Mouse (Mus musculus) midbrain, embryonic 12.5 days (tissue): Measurements from ENCODE around the gene Cypt14. TPM values are rescaled to one million over a fixed set of nuclear protein-coding genes. Genes with fewer than 3 reads are reported as not detected.
"Not testable (repeated sequence)": the region's sequence is repeated elsewhere in the genome, so short reads cannot be mapped to it uniquely, and the experiment has no call there.

Experiments
- ATAC-seq: fragments of 200-750 bp; cut with Nextera tagmentation; 2 replicates; pipeline ENCODE4 v1.8.0; 2017; ENCODE audit warnings: low read depth, moderate TSS enrichment, moderate library complexity; ENCODE audit not compliant: low FRiP score
- H3K27ac ChIP-seq: fragments of 300-500 bp; sonication (generic); replicated peaks from 2 replicates; pipeline ENCODE4 v1.5.1; 2016; ENCODE audit warnings: mild to moderate bottlenecking
- H3K27me3 ChIP-seq: fragments of 300-500 bp; sonication (generic); 2 replicates; pipeline ENCODE4 v1.6.1; 2016; ENCODE audit warnings: mild to moderate bottlenecking
- H3K36me3 ChIP-seq: fragments of 300-500 bp; sonication (generic); 2 replicates; pipeline ENCODE4 v1.6.1; 2016
- H3K4me1 ChIP-seq: fragments of 300-500 bp; sonication (generic); 2 replicates; pipeline ENCODE4 v1.6.1; 2016
- H3K4me2 ChIP-seq: fragments of 300-500 bp; sonication (generic); replicated peaks from 2 replicates; pipeline ENCODE4 v1.6.1; 2016; ENCODE audit warnings: mild to moderate bottlenecking, moderate library complexity
- H3K4me3 ChIP-seq: fragments of 300-500 bp; sonication (generic); 2 replicates; pipeline ENCODE4 v1.5.1; 2016; ENCODE audit warnings: mild to moderate bottlenecking
- H3K9ac ChIP-seq: fragments of 300-500 bp; sonication (generic); replicated peaks from 2 replicates; pipeline ENCODE4 v1.6.1; 2016; ENCODE audit warnings: mild to moderate bottlenecking, moderate library complexity
- H3K9me3 ChIP-seq: fragments of 300-500 bp; sonication (generic); 2 replicates; pipeline ENCODE4 v1.6.1; 2016; ENCODE audit warnings: mild to moderate bottlenecking
- WGBS: fragments of 180-500 bp; shearing (Covaris S2); methylation state at CpG from one replicate; pipeline ENCODE4 v1.1.7; 2016; 5-methylcytosine and 5-hydroxymethylcytosine counted together
- polyA plus RNA-seq: library from polyadenylated mRNA; unstranded; fragments of >200 nt; fragmentation: Nextera tagmentation; extraction: Ambion mirVana; gene quantifications from 2 replicates; pipeline ENCODE4 v1.2.1, GENCODE M21; 2016

Cypt14 gene
- not detected in 2 replicates for polyA plus RNA-seq

DNA sequence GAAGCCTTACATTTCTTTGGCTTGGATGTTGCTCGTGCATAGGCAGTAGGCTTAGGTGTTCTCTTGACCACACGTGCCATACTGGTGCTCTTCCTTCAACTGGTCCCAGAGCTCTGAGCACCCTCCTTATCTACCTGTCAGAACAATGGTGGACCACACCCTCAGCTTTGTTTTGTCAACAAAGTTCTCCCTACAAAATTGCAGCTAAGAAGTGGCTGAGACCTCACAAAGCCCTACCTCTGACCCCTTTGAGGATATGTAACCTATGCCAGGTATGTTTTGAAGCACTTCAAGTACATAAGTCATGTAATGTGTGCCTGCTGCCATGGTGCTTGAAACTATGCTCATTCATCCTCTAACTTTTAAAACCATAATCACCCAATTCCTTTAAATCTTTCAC, at the start of gene Cypt14:
Cypt14 (minus strand) TSS at position 101 of the 400 bp plus-strand sequence.
- 82% methylated on average over 2 of the region's 2 CpGs for WGBS
- not testable (repeated sequence) for H3K9me3 ChIP-seq, H3K4me2 ChIP-seq, H3K4me3 ChIP-seq, H3K36me3 ChIP-seq, H3K27ac ChIP-seq, H3K4me1 ChIP-seq, H3K9ac ChIP-seq, ATAC-seq, H3K27me3 ChIP-seq
